Mouse (Mus musculus) embryonic fibroblast, embryonic 13.5 days (primary cell): ENCODE data around the gene Ttc16. TPM values are rescaled to one million over a fixed set of nuclear protein-coding genes. Genes with fewer than 3 reads are reported as not detected.
A peak's percentile ranks its signal among the peaks of the same experiment; 100 is the strongest.

Experiments used
- H3K27ac ChIP-seq: 2 replicates; pipeline ENCODE4 v1.5.1; 2012; ENCODE audit warnings: low read length, control low read depth, inconsistent platforms; ENCODE audit not compliant: insufficient read depth
- H3K4me1 ChIP-seq: 2 replicates; pipeline ENCODE4 v1.6.1; 2011; ENCODE audit warnings: low read length; ENCODE audit not compliant: control insufficient read depth, insufficient read depth
- H3K4me3 ChIP-seq: 2 replicates; pipeline ENCODE4 v1.5.1; 2011; ENCODE audit warnings: mild to moderate bottlenecking, control low read depth, low read length; ENCODE audit not compliant: insufficient read depth
- CTCF ChIP-seq: IDR thresholded peaks from 2 replicates; pipeline ENCODE4 v1.5.1; 2011; ENCODE audit warnings: mild to moderate bottlenecking, control low read depth, low read length, moderate library complexity, borderline replicate concordance; ENCODE audit not compliant: insufficient read depth
- POLR2A ChIP-seq: IDR thresholded peaks from 2 replicates; pipeline ENCODE4 v1.6.1; 2011; ENCODE audit warnings: low read depth, mild to moderate bottlenecking, control low read depth, low read length, moderate library complexity
- polyA plus RNA-seq: library from polyadenylated mRNA; stranded (reverse); fragments of >200 nt; gene quantifications from 2 replicates; pipeline ENCODE4 v1.2.4, GENCODE M21; 2011; ENCODE audit warnings: low read depth; ENCODE audit not compliant: missing spikeins, insufficient read length

Ttc16 gene
- polyA plus RNA-seq, 1 experiment: 0.40 TPM

DNA sequence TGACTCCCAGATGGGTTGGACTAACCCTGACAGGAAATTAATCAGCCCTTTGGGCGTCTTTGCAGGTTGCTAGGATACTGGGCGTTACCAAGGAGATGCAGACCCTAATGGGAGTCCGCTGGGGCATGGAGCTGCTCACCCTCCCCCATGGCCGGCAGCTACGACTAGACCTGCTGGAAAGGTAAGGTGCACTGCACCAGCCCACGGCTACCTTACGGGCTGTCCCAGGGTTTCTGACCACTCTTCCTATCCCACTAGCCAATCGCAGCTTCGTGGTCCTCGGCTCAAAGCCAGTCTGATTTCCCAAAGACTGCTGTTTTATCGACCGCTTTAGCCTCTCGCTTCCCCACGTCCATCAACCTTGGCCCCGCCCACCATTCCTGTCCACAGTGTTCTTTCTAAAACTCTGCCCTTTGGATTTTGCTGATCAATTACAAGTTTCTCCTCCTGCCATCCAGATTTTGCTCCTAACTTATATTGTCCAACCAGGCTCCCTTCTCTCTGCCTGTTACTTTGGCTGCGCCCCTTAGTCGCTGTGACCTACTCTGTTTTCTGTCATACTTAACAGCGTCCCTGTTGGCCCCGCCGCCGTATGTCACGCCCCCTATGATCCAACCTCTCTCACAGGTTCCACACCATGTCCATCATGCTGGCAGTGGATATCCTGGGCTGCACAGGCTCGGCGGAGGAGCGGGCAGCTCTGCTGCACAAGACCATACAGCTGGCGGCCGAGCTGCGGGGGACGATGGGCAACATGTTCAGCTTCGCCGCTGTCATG is 24.4 kb downstream of the Ttc16 start:
- TF ChIP-seq CTCF (no peak), POLR2A (peak; percentile 61)
- Histone ChIP-seq H3K4me3 (peak overlapping the region; percentile 10), H3K27ac (no peak overlapping the region)

DNA sequence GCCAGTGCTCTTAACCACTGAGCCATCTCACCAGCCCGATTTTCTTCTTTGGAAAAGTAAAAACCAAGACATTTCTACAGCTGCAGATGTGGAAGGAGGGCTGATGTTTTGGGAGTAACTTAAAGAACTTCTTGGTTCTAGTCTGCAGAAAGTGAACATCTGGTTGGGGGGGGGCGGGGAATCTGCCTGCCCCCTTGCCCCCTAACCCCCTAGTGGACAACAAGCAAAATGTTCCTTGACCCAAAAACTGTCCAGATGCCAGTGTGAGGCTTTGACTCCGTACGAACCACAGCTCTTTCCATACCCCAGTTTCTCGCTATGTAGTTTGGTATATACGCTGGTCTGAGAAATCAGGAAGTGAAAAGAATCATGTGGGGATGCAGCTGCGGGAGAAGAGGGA is 25.2 kb downstream of the Ttc16 start:
- Histone ChIP-seq H3K27ac (no peak overlapping the region), H3K4me3 (no peak overlapping the region), H3K4me1 (no peaks in the 10 kb centered on the region)
- TF ChIP-seq POLR2A (no peak), CTCF (no peak)

More for the DNA sequence above, 24.4 kb downstream of the Ttc16 start:
- no peaks in the 10 kb centered on the region for H3K4me1 ChIP-seq

DNA sequence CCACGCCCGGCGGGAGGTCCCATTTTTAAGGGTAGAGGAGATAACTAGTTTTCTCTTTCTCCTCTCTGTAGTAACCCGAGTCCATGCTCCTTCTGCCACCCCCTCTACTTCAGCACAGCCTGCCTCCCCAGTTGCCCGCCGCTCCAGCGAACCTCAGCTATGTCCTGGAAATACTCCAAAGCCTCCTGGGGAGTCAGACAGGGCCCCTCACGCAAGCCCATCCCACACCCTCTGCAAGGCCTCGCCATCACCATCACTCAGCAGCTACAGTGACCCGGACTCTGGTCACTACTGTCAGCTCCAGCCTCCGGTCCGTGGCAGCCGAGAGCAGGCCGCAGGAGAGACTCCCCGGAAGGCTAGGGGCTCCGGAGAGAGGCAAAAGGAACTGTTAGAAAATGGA is 26.4 kb downstream of the Ttc16 start:
- no peak for TF ChIP-seq POLR2A
- no peak for TF ChIP-seq CTCF
- Histone ChIP-seq H3K4me1 (no peaks in the 10 kb centered on the region), H3K27ac (no peak overlapping the region), H3K4me3 (no peak overlapping the region)

DNA sequence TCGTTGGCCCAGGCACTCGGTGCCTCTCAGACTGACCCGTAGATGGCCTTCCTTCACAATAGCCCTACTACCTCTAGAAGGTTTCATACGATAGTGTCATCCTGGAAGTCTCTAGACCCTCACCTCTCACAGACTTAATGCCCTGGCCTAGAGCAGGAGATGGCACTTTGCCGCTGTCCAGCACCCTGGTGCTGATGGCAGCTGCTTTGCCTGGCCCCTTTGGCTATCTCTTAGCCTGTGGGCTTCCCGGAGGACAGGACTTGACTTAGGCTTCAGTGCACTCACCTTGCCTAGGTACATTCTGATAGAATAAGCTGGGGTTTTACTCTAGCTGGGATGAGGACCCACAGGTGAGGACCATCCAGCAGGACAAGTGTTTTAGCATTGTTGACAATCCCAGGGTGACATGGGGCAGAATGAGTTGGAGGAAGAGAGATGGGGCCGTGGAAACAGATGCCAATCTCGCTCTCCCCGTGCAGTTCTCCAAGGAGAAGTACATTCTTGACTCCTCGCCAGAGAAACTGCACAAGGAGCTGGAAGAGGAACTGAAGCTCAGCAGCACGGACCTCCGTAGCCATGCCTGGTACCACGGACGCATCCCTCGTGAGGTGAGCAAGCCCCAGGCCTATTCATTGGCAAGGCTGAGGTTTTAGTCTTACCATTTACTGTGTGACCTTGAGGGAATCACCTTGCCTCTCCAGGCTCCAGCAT is 31.0 kb downstream of the Ttc16 start:
- no peak for TF ChIP-seq CTCF
- TF ChIP-seq POLR2A: no peak
- Histone ChIP-seq H3K27ac (no peak overlapping the region), H3K4me1 (no peaks in the 10 kb centered on the region), H3K4me3 (no peak overlapping the region)

DNA sequence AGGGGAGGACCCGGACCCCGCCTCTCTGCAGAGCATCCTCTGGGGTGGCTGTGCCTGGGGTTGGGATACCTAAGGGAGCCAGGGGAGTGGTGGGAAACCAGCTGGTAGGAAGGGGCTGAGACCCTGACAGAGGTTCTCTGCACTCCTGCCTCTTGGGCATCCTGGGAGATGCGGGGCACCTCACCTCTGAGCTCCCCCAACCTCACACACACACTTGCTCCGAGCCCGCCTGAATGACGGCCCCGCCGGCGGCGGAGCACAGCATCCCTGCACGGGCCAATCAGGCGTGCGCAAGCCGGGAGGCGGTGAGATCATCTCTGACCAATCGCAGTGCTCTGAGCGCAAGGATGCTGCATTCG is 33.3 kb downstream of the Ttc16 start:
- Histone ChIP-seq H3K4me1 (no peaks in the 10 kb centered on the region), H3K4me3 (no peak overlapping the region), H3K27ac (no peak overlapping the region)
- TF ChIP-seq POLR2A: no peak
- no peak for TF ChIP-seq CTCF

DNA sequence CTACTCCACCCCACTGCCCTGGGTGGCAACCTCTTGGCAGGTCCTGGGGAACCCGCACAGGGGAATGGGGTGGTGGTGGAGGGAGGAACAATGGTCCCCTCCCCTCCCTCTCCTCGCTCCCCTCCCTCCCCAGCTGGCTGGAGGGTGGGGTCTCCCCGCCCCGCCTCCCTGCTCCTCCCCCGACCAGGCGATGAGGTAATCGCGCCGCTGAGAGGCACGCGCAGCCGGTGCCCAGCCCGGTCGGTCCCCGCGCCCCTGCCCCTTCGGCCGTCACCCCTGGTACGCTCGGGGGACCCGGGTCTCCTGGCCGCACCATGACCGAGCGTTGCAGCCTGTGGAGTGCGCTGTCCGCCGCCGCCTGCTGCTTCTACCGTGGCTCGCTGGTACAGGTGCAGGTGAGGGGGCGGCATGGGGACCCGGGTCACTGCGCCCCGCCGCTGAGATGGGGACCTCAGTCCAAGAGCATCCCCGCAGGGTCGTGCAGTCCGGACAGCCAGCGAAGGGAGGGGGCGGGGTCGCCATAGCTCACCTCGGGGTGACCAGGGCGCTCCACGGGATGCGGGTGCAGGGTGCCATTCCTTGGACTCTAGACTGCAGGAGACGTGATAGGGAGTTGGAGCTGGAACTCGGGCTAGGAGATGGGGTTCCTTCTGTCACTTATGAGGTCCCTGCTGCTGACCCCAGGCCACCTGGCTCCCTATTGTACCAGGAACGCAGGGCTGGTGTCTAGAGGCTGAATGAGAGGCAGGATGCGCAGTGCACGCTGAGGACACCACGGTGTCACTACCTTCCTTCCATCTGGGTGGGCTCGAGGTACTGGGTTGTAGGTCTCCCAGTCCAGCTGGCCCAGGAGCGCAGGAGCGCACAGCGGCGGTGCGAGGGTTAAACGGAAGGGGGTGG is 33.9 kb downstream of the Ttc16 start:
- H3K27ac ChIP-seq: no peak overlapping the region
- no peaks in the 10 kb centered on the region for H3K4me1 ChIP-seq
- H3K4me3 ChIP-seq: peak overlapping the region; percentile 7
- no peak for TF ChIP-seq CTCF
- no peak for TF ChIP-seq POLR2A

DNA sequence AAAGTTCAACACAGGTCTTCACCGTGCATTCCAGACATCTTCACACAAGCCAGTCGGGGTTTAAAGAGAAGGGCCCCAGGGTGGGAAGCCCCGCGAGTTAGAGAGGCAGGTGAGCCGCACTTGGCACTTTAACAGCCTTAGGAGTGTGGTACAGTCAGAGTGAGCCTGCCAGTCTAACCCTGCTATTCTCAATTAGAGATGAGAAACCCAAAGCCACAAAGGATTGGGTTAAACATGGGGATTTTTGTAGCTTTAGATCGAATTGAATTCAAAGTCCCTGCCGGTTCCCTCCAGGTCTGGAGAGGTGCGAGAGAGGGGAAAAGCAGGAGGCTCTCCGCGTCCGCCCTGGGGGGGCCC is 34.5 kb downstream of the Ttc16 start, which contains the start of gene 6330409D20Rik:
Gene 6330409D20Rik (minus strand): TSS at position 101 of the 357 bp plus-strand sequence.
- Histone ChIP-seq H3K4me3 (peak within 1 kb of the TSS; percentile 7), H3K4me1 (no peaks in the 10 kb centered on the region), H3K27ac (no peak within 1 kb of the TSS)
- TF ChIP-seq CTCF: no peak
- TF ChIP-seq POLR2A: no peak

DNA sequence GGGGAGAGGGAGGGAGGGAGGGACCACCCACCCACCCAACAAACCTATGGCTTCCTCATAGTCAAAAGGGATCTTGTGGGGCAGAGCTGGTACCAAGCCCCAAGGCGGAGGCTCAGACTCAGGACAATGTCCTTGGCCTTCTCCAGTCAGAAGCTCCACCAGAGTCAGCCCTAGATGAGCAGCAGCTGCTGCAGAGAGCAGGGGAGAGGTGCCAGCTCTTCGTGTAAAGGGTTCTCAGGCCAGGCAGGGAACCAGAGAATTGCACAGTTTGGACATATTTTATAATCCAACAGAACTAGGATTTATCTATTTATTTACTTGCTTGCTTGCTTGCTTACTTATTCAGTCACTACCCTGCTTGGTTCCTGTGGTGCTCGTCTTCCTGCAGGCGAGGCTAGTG is 36.1 kb downstream of the Ttc16 start:
- H3K27ac ChIP-seq: no peak overlapping the region
- H3K4me3 ChIP-seq: no peak overlapping the region
- H3K4me1 ChIP-seq: no peaks in the 10 kb centered on the region
- TF ChIP-seq POLR2A: no peak
- no peak for TF ChIP-seq CTCF

DNA sequence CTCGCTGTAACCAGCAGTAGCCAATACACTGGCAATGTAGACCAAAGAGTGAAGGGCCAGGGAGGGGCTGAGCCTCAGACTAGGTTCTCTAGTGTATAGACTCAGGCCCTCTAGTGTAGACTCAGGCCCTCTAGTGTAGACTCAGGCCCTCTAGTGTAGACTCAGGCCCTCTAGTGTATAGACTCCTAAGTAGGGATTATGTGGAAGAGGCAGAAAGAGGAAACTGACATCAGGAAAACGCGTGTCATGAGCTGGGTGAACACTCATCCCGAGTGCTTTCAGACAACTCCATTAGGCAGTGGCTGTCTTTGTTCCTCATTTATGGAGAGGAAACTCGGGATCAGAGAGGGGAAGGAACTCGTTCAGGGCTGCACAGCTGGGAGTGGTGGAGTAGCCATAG is 38.4 kb downstream of the Ttc16 start:
- Histone ChIP-seq H3K4me1 (no peaks in the 10 kb centered on the region), H3K4me3 (no peak overlapping the region), H3K27ac (no peak overlapping the region)
- TF ChIP-seq POLR2A (no peak), CTCF (no peak)

DNA sequence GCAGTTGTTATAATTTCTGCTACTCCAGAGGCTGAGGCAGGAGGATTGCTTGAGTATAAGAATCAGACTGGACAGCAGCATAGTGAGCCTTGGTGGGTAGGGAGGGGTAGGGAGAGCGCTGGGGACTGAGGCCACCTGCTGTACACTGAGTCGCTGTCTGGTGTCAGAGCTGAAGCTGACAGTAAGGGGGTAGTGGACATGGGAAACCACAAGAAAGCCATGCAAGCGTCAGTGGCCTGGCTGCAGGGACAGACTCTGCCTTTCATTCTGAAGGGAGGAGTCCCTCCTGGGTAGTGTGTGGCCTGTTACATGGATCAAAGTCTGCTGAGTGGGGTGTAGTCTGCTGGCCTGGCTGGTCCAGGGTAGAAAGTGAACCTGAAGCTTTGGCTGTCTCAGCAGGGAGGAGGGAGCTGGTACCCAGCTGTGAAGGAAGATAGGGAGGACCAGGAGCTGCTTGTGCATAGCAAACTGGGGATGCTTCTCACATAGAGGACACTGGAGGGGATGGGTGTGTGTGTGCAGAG is 39.1 kb downstream of the Ttc16 start:
- no peak for TF ChIP-seq CTCF
- TF ChIP-seq POLR2A: no peak
- Histone ChIP-seq H3K4me3 (no peak overlapping the region), H3K4me1 (no peaks in the 10 kb centered on the region), H3K27ac (no peak overlapping the region)

DNA sequence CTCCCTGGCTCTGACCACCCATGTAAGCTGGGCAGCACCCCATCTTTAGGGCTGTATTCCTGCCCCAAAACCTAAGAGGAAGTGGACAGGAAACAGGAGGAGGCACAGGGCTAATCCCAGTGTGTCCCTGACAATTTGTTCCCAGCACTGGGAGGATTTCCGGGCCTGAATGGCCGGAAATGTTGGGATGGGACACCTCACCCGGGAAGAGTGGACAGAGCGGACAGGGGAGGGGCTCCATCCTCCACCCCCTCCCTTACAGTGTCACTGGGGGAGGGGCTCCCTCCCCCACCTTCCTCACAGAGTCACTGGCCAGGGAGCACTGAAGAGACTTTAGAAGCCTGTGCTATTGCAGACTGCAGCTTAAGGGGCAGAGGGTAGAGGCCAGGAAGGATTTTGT is 40.5 kb downstream of the Ttc16 start:
- TF ChIP-seq CTCF: no peak
- no peak for TF ChIP-seq POLR2A
- no peak overlapping the region for H3K4me3 ChIP-seq
- peaks cover 11% of the 10 kb centered on the region for H3K4me1 ChIP-seq
- no peak overlapping the region for H3K27ac ChIP-seq
